Mouse (Mus musculus) embryonic fibroblast, embryonic 13.5 days (primary cell): ENCODE data around the gene Med26. TPM values are rescaled to one million over a fixed set of nuclear protein-coding genes. Genes with fewer than 3 reads are reported as not detected.

Experiments used
- H3K27ac ChIP-seq: 2 replicates; pipeline ENCODE4 v1.5.1; 2012; ENCODE audit warnings: low read length, control low read depth, inconsistent platforms; ENCODE audit not compliant: insufficient read depth
- H3K4me1 ChIP-seq: 2 replicates; pipeline ENCODE4 v1.6.1; 2011; ENCODE audit warnings: low read length; ENCODE audit not compliant: control insufficient read depth, insufficient read depth
- H3K4me3 ChIP-seq: 2 replicates; pipeline ENCODE4 v1.5.1; 2011; ENCODE audit warnings: mild to moderate bottlenecking, control low read depth, low read length; ENCODE audit not compliant: insufficient read depth
- CTCF ChIP-seq: IDR thresholded peaks from 2 replicates; pipeline ENCODE4 v1.5.1; 2011; ENCODE audit warnings: mild to moderate bottlenecking, control low read depth, low read length, moderate library complexity, borderline replicate concordance; ENCODE audit not compliant: insufficient read depth
- POLR2A ChIP-seq: IDR thresholded peaks from 2 replicates; pipeline ENCODE4 v1.6.1; 2011; ENCODE audit warnings: low read depth, mild to moderate bottlenecking, control low read depth, low read length, moderate library complexity
- polyA plus RNA-seq: library from polyadenylated mRNA; stranded (reverse); fragments of >200 nt; gene quantifications from 2 replicates; pipeline ENCODE4 v1.2.4, GENCODE M21; 2011; ENCODE audit warnings: low read depth; ENCODE audit not compliant: missing spikeins, insufficient read length

Med26 gene
- polyA plus RNA-seq, 1 experiment, result 7.5 TPM

- TF ChIP-seq POLR2A, result peak; percentile 69
- TF ChIP-seq CTCF, result no peak
- Histone ChIP-seq H3K27ac (peak overlapping the region; percentile 38), H3K4me3 (peak overlapping the region; percentile 94), H3K4me1 (peaks cover 4% of the 10 kb centered on the region; the same call in 1 of the 2 replicates)
Measured at GRCm38 (mm10) chr8:72492622-72493081, 55.4 kb downstream of the Med26 start.

- H3K4me1 ChIP-seq, result peaks cover 4% of the 10 kb centered on the region; the same call in 1 of the 2 replicates
- H3K4me3 ChIP-seq, result peak within 1 kb of the TSS; percentile 94
- no peak for TF ChIP-seq CTCF
- TF ChIP-seq POLR2A, result peak; percentile 20; the same call in 1 of the 2 replicates
- peak within 1 kb of the TSS; percentile 38 for H3K27ac ChIP-seq
Measured at GRCm38 (mm10) chr8:72491680-72492621, 56.1 kb downstream of the Med26 start, which contains the start of gene Slc35e1. Gene Slc35e1, minus strand, starts transcription at chr8:72492614.

GRCm38 (mm10) chr8:72491017-72491416 is 57.1 kb downstream of the Med26 start:
- TF ChIP-seq POLR2A (no peak), CTCF (no peak)
- Histone ChIP-seq H3K27ac (no peak overlapping the region), H3K4me1 (peaks cover 4% of the 10 kb centered on the region; the same call in 1 of the 2 replicates), H3K4me3 (peak overlapping the region; percentile 67)

- no peak for TF ChIP-seq CTCF
- TF ChIP-seq POLR2A, result no peak
- Histone ChIP-seq H3K27ac (no peak overlapping the region), H3K4me3 (no peak overlapping the region), H3K4me1 (peaks cover 4% of the 10 kb centered on the region; the same call in 1 of the 2 replicates)
Measured at GRCm38 (mm10) chr8:72487014-72487413, 61.1 kb downstream of the Med26 start.

GRCm38 (mm10) chr8:72485456-72486199 is 62.4 kb downstream of the Med26 start:
- H3K4me3 ChIP-seq, result no peak overlapping the region
- no peak overlapping the region for H3K27ac ChIP-seq
- H3K4me1 ChIP-seq, result no peaks in the 10 kb centered on the region
- no peak for TF ChIP-seq POLR2A
- no peak for TF ChIP-seq CTCF

- TF ChIP-seq POLR2A (peak; percentile 87), CTCF (no peak)
- Histone ChIP-seq H3K4me1 (peaks cover 5% of the 10 kb centered on the region; the same call in 1 of the 2 replicates), H3K4me3 (peak within 1 kb of the TSS; percentile 80), H3K27ac (peak within 1 kb of the TSS; percentile 93)
Measured at GRCm38 (mm10) chr8:72474826-72475546, 73.1 kb downstream of the Med26 start, which contains the start of gene Cherp. Gene Cherp, minus strand, starts transcription at chr8:72475226.

GRCm38 (mm10) chr8:72470684-72471083 is 77.4 kb downstream of the Med26 start:
- peaks cover 5% of the 10 kb centered on the region; the same call in 1 of the 2 replicates for H3K4me1 ChIP-seq
- TF ChIP-seq POLR2A (no peak), CTCF (no peak)
- H3K27ac ChIP-seq, result no peak overlapping the region
- H3K4me3 ChIP-seq, result no peak overlapping the region

GRCm38 (mm10) chr8:72469984-72470383 is 78.1 kb downstream of the Med26 start:
- Histone ChIP-seq H3K4me1 (peaks cover 5% of the 10 kb centered on the region; the same call in 1 of the 2 replicates), H3K27ac (no peak overlapping the region), H3K4me3 (no peak overlapping the region)
- no peak for TF ChIP-seq CTCF
- TF ChIP-seq POLR2A, result no peak

GRCm38 (mm10) chr8:72469243-72469642 is 78.8 kb downstream of the Med26 start:
- no peak overlapping the region for H3K4me3 ChIP-seq
- TF ChIP-seq CTCF (no peak), POLR2A (no peak)
- H3K27ac ChIP-seq, result no peak overlapping the region
- H3K4me1 ChIP-seq, result peaks cover 5% of the 10 kb centered on the region; the same call in 1 of the 2 replicates
